Mouse (Mus musculus): Measurements from ENCODE around the gene Glipr2.

- no peak for TF ChIP-seq CTCF (IDR thresholded peaks at IDR 0.05; ENCODE audit: low read depth, low read length)
- no peak for TF ChIP-seq TAL1 (conservative IDR thresholded peaks at IDR 0.05; ENCODE audit: low read depth, low read length)
- no peak for TF ChIP-seq GATA1 (IDR thresholded peaks at IDR 0.05; ENCODE audit: borderline replicate concordance, low read length)
Observed at GRCm38 (mm10) chr4:44025570-44025969, 68.4 kb downstream of the Glipr2 start.
